8 mouse cellular contexts compared by ENCODE assay signal in genomic region chr19:47301303-47302190, GRCm38 (mm10).
DNase-seq lines count a peak whose midpoint lies in the region; ATAC-seq and TF ChIP-seq lines count a peak whose summit lies in the region.

No protein-coding gene starts in this region.

- no peak overlapping the region for H3K4me3 ChIP-seq in heart, embryonic 16.5 days (ENCODE audit: low read length)
- H3K4me3 ChIP-seq in heart, adult 2 months, result no peak overlapping the region
- no peak overlapping the region for H3K4me3 ChIP-seq in hindbrain, postnatal 0 days (ENCODE audit: low read length)
- H3K4me3 ChIP-seq in midbrain, postnatal 0 days (ENCODE audit: low read depth, low read length), result no peak overlapping the region

- WGBS in heart, embryonic 16.5 days, result 24% methylated on average over 19 of the region's 19 CpGs
- 31% methylated on average over 19 of the region's 19 CpGs for WGBS in heart, adult 2 months
- WGBS in hindbrain, postnatal 0 days, result 6% methylated on average over 19 of the region's 19 CpGs
- 10% methylated on average over 19 of the region's 19 CpGs for WGBS in midbrain, postnatal 0 days

- ATAC-seq in heart, embryonic 16.5 days (replicated peaks; ENCODE audit: extremely low read depth, insufficient read depth, low FRiP score), result no peak
- peak; percentile 81 for ATAC-seq in hindbrain, postnatal 0 days
- peak; percentile 65 for ATAC-seq in midbrain, postnatal 0 days (ENCODE audit: low FRiP score)

- H3K79me2 ChIP-seq in heart, adult 2 months (replicated peaks; ENCODE audit: control insufficient read depth, insufficient read depth, low read length), result no peaks in the 10 kb centered on the region

- H3K4me1 ChIP-seq in heart, embryonic 16.5 days (ENCODE audit: control insufficient read depth, insufficient read depth, low read length), result peaks cover 28% of the 10 kb centered on the region
- peaks cover 17% of the 10 kb centered on the region for H3K4me1 ChIP-seq in heart, adult 2 months (ENCODE audit: control insufficient read depth, insufficient read depth, low read length)
- peaks cover 20% of the 10 kb centered on the region for H3K4me1 ChIP-seq in hindbrain, postnatal 0 days (ENCODE audit: insufficient read depth, low read length)
- peaks cover 11% of the 10 kb centered on the region; the same call in 1 of the 2 replicates for H3K4me1 ChIP-seq in midbrain, postnatal 0 days (ENCODE audit: insufficient read depth, low read length)

- no peaks in the 10 kb centered on the region for H3K27me3 ChIP-seq in heart, embryonic 16.5 days (ENCODE audit: control insufficient read depth, insufficient read depth, low read length)
- H3K27me3 ChIP-seq in heart, adult 2 months (ENCODE audit: control insufficient read depth, insufficient read depth, low read length), result no peaks in the 10 kb centered on the region
- H3K27me3 ChIP-seq in hindbrain, postnatal 0 days (ENCODE audit: insufficient read depth, low read length), result no peaks in the 10 kb centered on the region
- no peaks in the 10 kb centered on the region for H3K27me3 ChIP-seq in midbrain, postnatal 0 days (ENCODE audit: insufficient read depth, low read length)

- H3K27ac ChIP-seq in heart, embryonic 16.5 days (ENCODE audit: low read length), result peak overlapping the region; percentile 62
- no peak overlapping the region for H3K27ac ChIP-seq in heart, adult 2 months
- peak overlapping the region; percentile 58; the same call in 1 of the 2 replicates for H3K27ac ChIP-seq in hindbrain, postnatal 0 days
- peak overlapping the region; percentile 51; the same call in 1 of the 2 replicates for H3K27ac ChIP-seq in midbrain, postnatal 0 days (ENCODE audit: low read depth, low read length)

- TF ChIP-seq CTCF in heart, adult 2 months (IDR thresholded peaks at IDR 0.05), result no peak
- no peak for TF ChIP-seq CTCF in hindbrain, postnatal 0 days (IDR thresholded peaks at IDR 0.05; ENCODE audit: low read depth)
- TF ChIP-seq CTCF in midbrain, postnatal 0 days (IDR thresholded peaks at IDR 0.05), result no peak

- intact Hi-C loops in heart, adult 2 months (cut with DNase I), result loop anchor here (2.0 kb wide), 1 partner anchor 13 kb away; no protein-coding TSS in a partner anchor

- H3K4me2 ChIP-seq in heart, embryonic 16.5 days (ENCODE audit: low read depth, low read length), result peak overlapping the region; percentile 4; the same call in 1 of the 2 replicates
- H3K4me2 ChIP-seq in hindbrain, postnatal 0 days (ENCODE audit: low read depth, low read length), result peak overlapping the region; percentile 18
- H3K4me2 ChIP-seq in midbrain, postnatal 0 days (ENCODE audit: low read depth, low read length, poor library complexity, severe bottlenecking), result no peak overlapping the region

- H3K36me3 ChIP-seq in heart, embryonic 16.5 days (ENCODE audit: control insufficient read depth, insufficient read depth), result 0 out of 2 replicates have a peak, but pooled peaks cover 6% of the 10 kb centered on the region
- H3K36me3 ChIP-seq in heart, adult 2 months (ENCODE audit: control insufficient read depth, insufficient read depth, low read length), result no peaks in the 10 kb centered on the region
- H3K36me3 ChIP-seq in hindbrain, postnatal 0 days (ENCODE audit: insufficient read depth, low read length), result no peaks in the 10 kb centered on the region
- no peaks in the 10 kb centered on the region for H3K36me3 ChIP-seq in midbrain, postnatal 0 days (ENCODE audit: insufficient read depth, low read length)

- no peak for DNase-seq in heart, adult 2 months
- DNase-seq in embryo, embryonic 11 days, result peak; percentile 82
- DNase-seq in hindbrain, postnatal 0 days (ENCODE audit: low spot score), result peak; percentile 44
- peak; percentile 42 for DNase-seq in midbrain, postnatal 0 days (ENCODE audit: low spot score)
- no peak for DNase-seq in layer of hippocampus, adult 11-12 months (ENCODE audit: low spot score)
- DNase-seq in adrenal gland, adult 8-10 months, result no peak
- DNase-seq in c-Kit-positive CD71-positive TER-119-positive erythroid progenitor cells, embryonic 14.5 days (ENCODE audit: low spot score), result no peak

- TF ChIP-seq EP300 in heart, adult 2 months (IDR thresholded peaks at IDR 0.05; ENCODE audit: insufficient read depth, low read depth, low read length), result no peak

- H3K9me3 ChIP-seq in heart, embryonic 16.5 days (replicated peaks; ENCODE audit: control insufficient read depth, low read length), result no peaks in the 10 kb centered on the region
- H3K9me3 ChIP-seq in hindbrain, postnatal 0 days (ENCODE audit: low read length), result no peaks in the 10 kb centered on the region
- no peaks in the 10 kb centered on the region for H3K9me3 ChIP-seq in midbrain, postnatal 0 days (ENCODE audit: low read length)

- peak overlapping the region; percentile 39 for H3K9ac ChIP-seq in heart, embryonic 16.5 days (ENCODE audit: low read length)
- no peak overlapping the region for H3K9ac ChIP-seq in heart, adult 2 months (ENCODE audit: low read depth, low read length)
- H3K9ac ChIP-seq in hindbrain, postnatal 0 days (replicated peaks; ENCODE audit: low read length), result peak overlapping the region; percentile 9; the same call in 1 of the 2 replicates
- 0 out of 2 replicates have a peak overlapping the region, but pooled peaks have one; percentile 24 for H3K9ac ChIP-seq in midbrain, postnatal 0 days (replicated peaks; ENCODE audit: low read length, poor library complexity, severe bottlenecking)

- no peak for TF ChIP-seq POLR2A in heart, adult 2 months (IDR thresholded peaks at IDR 0.05; ENCODE audit: insufficient read depth, low read depth, low read length)

Comparison
In these comparisons a context has a peak if more than half of its experiments do, and no peak if none do; other contexts are left out.
1. DNase-seq: peak in embryo, embryonic 11 days (single experiment), hindbrain, postnatal 0 days (single experiment) and midbrain, postnatal 0 days (single experiment); none in heart, adult 2 months (0 of 2), layer of hippocampus, adult 11-12 months (single experiment), adrenal gland, adult 8-10 months (single experiment) and c-Kit-positive CD71-positive TER-119-positive erythroid progenitor cells, embryonic 14.5 days (single experiment).